Mouse (Mus musculus): ENCODE data around the gene Rgs9. TPM values are rescaled to one million over a fixed set of nuclear protein-coding genes. Genes with fewer than 3 reads are reported as not detected.

The Rgs9 gene
- total RNA-seq, 2 experiments from 2014 or later, result 0.09 TPM; not detected in 1

DNA sequence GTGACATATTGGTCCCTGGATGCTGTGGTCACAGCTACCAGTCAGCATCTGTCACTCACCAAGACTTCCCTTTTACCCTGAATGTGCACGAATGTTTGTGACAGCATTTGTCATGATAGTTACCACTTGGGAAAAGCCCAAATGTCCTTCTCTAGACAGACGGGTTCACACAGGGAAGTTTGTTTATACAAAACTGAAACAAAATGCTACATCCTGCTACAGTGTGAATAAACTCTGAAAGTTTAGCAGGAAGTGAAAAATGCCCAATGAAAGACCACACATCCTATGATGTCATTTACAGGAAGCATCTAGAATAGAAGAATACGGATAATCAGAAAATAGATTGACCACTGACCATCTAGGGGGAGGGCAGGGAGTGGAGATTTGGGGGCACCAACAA, 51.0 kb downstream of the Rgs9 start:
- peak; percentile 55 for ATAC-seq (ENCODE audit: poor library complexity, severe bottlenecking)

- ATAC-seq (ENCODE audit: poor library complexity, severe bottlenecking), result peak; percentile 84
These were observed 53.1 kb downstream of the Rgs9 start for GRCm38 (mm10) chr11:109244635-109245360.

DNA sequence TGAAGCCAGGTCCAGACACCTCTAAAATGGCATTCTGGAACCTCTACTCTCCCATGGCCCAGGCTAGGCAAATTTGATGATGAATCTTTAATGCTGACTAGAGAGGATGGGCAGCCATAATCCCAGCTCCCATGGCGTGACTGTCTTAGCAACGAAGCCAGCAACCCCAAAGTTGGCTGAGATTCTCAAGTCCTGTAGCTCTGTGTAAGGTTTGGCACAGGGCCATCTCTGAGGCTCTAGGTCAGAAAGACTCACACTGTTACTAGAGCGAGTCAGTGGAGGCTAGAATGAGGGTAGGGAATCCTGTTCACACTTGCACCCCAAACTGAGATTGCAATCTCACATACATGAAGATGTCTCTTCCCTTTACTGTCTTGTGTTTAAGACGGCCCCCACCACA, 57.8 kb downstream of the Rgs9 start:
- no peak for ATAC-seq (ENCODE audit: poor library complexity, severe bottlenecking)

GRCm38 (mm10) chr11:109238671-109239070, 59.3 kb downstream of the Rgs9 start:
- no peak for ATAC-seq (ENCODE audit: poor library complexity, severe bottlenecking)

DNA sequence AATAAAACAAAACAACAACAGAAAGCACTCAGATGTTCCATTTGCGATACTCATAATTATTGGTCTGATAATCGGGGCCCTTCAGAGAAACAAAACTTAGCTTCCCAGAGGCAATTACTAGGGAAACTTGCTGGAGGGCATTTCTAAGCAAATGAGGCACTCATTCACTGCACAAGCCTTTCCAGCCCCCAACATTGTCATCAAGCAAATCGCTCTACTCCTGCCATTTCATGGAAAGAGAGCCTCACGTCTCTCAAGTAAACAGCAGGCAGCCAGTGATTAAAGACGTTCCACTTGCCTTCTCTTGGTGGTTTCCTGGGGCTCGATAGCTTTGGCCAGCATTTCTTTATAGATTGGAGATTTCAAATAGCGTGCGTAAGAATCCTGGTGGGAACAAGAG, 60.1 kb downstream of the Rgs9 start:
- no peak for ATAC-seq (ENCODE audit: poor library complexity, severe bottlenecking)

- ATAC-seq (ENCODE audit: poor library complexity, severe bottlenecking), result no peak
These were observed 64.3 kb downstream of the Rgs9 start for GRCm38 (mm10) chr11:109233627-109234026.

GRCm38 (mm10) chr11:109232811-109233210, 65.1 kb downstream of the Rgs9 start:
- no peak for ATAC-seq (ENCODE audit: poor library complexity, severe bottlenecking)

DNA sequence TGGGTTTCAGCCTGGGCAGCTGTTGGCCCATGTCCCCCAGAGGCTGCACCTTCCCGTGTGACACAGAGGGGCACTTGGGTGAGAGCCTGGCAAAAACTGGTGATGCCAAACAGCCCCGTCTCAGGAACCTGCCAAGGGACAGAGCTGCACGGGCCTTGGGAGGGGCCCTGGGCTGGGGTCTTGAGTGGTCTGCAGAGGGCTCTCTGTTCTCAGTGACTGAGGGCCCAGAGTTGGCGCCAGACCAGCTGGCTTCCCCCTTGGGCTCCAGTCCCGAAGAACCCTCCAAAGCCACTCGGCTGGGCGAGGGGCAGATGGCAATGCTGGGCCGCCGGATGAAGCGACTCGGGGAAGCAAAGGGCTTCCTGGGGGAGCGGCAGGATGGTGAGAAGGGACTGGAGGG, 70.8 kb downstream of the Rgs9 start:
- ATAC-seq (ENCODE audit: poor library complexity, severe bottlenecking), result no peak

- no peak for ATAC-seq (ENCODE audit: poor library complexity, severe bottlenecking)
These were observed 76.5 kb downstream of the Rgs9 start for GRCm38 (mm10) chr11:109221209-109222007.

GRCm38 (mm10) chr11:109218722-109219430, 79.1 kb downstream of the Rgs9 start:
- ATAC-seq (ENCODE audit: poor library complexity, severe bottlenecking), result peak; percentile 69

DNA sequence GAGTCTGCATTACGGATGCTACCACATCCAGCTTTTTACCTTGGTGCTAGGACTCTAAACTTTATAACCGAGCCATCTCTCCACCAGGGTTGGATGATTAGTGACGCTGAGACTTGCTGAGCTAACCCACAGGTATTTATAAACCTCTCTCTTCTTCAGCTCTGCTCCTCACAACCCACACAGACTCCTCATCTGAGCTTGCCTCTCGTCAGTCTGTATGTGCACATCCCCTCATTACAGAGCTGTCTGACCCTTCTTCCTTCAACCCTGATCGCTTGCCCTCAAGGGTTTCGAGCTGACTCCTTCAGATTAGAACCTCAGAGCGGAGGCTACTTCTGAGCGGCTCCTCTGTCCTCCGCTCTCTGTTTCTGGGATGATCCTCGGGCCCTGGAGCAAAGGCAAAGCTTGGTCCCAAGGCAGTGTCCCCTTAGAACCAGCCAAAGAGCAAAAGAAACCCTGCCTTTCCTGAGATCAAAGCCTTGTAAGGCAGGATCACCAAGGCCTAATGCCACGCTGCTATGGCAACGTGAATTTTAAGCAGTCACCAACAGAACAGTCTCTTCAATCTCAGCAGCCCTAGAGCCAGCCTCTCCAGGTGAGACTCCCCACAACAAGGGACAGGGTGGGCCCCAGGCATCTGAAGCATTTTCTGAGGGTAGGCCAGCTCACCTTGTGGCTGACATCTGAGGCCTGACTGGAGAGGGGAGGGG, 79.9 kb downstream of the Rgs9 start:
- ATAC-seq (ENCODE audit: poor library complexity, severe bottlenecking), result no peak

DNA sequence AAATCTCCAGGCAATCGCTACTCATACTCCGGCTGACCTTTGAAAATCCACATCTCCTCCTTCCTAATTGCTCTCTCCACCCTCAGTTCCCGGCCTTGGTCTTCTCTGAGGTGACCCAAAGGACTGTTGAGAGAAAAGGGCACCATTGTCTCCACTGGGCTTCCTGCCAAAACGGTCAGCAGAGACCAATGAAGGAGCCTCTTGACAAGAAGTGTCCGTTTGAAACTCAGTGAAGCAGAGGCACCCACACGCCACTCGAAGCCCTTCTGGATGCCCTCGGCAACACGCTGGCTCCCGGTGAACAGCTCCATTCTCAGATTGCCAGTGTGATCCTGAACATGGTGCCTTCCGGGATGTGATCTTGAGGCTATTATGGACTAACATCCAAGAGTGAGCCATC, 87.2 kb downstream of the Rgs9 start:
- no peak for ATAC-seq (ENCODE audit: poor library complexity, severe bottlenecking)

DNA sequence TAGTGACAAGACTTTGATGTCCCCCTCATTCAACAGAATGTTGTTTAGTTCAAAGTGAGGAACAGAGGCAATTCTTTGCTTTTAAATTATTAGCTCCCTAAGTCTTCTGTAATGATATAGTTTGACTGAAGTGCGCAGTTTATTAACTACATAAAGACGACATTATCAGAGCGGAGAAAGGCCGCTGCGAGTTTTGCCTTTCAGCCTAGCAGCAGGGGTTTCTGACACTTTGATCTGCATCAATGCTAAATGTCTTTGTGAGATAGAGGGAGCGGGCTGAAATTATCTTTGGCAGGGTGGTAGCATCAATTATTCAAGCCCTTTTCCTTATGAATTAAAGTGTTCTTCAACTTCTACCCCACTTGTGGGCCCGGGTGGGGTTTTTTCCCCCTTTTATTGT, 87.6 kb downstream of the Rgs9 start:
- no peak for ATAC-seq (ENCODE audit: poor library complexity, severe bottlenecking)

GRCm38 (mm10) chr11:109206732-109207131, 91.2 kb downstream of the Rgs9 start:
- ATAC-seq (ENCODE audit: poor library complexity, severe bottlenecking), result no peak

DNA sequence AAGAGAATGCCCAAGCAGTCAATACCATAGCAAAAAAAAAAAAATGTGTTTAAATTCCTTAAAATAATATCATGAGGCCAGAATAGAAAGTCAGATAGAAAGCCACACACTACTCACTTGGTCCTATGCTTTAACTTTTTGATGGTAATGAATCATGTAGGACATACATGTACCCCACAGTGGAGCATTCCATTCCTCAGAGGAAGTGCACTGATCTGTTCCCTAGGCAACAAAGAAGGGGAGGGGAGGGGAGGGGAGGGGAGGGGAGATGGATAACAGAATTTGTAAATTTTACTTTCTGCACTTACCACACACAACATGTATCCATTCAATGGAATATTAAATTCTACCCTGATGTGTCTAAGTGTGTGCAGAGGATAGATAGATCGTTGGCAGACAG, 91.9 kb downstream of the Rgs9 start:
- ATAC-seq (ENCODE audit: poor library complexity, severe bottlenecking), result no peak

GRCm38 (mm10) chr11:109199612-109200293, 98.2 kb downstream of the Rgs9 start:
- ATAC-seq (ENCODE audit: poor library complexity, severe bottlenecking), result no peak

DNA sequence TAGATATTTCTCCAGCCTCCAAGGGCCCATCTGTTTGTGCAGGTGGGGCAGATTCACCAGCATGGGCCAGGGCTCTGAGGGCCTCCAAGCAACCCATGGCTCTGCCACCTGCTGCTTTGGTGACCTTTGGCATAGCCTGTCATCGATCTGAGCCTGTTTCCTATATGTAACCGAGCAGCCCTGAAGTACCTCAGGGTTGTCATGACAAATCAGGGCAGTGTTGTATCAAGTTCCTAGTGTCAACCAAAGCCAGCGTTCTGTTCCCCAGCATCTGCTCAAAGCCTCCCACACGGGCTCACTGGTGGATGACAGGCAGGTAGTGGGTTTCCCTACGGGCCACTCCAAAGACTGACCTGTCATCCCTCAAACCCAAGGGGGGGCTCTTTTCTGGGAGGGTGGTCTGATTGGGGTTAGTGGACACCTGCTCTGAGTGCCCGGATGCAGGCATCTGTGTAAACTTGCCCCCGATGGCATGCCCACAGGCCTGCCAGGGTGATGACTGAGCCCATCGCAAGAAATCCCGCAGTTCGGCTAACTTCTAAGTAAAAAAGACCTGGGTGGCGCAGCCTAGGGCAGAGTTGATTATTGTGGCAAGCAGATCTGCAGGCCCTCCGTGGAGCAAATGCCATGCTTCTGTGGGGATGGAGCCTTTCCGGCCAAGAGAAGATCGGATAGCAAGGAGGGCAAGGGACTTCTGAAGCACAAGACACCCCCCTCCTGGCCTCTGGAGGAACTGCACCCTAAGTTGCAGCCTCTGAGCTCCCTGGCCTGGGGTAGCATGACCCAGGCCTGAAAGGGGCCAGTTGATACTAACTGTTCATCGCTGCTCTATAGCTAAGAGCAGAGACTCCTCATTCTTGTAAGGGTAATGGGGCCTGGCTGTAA, 105.0 kb downstream of the Rgs9 start:
- ATAC-seq (ENCODE audit: poor library complexity, severe bottlenecking), result peak; percentile 90

DNA sequence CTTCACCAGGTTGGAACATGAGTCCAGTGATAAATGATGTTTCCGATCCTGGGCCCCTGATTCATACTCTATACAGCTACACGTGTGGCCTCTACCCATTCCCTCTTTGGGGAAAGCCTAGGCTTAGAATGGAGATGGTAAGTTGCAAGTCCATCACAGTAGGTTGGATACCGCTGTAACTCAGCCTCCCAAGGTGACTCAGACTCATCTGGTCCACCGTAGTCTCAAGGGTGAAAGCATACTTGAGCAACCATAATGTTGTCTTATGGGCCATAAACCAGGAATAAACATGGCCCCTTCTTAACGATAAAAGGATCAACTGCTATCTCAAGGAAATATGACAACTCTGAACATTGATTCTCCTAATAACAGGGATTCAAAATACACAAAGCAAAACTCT, 109.7 kb downstream of the Rgs9 start:
- ATAC-seq (ENCODE audit: poor library complexity, severe bottlenecking), result no peak

- no peak for ATAC-seq (ENCODE audit: poor library complexity, severe bottlenecking)
These were observed 110.2 kb downstream of the Rgs9 start for GRCm38 (mm10) chr11:109187631-109188184.

All from megakaryocyte, adult 5-6 weeks (primary cell).